Mouse (Mus musculus): Measurements from ENCODE around the gene Plekho1. TPM values are rescaled to one million over a fixed set of nuclear protein-coding genes. Genes with fewer than 3 reads are reported as not detected.
"Not testable (repeated sequence)": the region's sequence is repeated elsewhere in the genome, so short reads cannot be mapped to it uniquely, and the experiment has no call there.

Gene Plekho1
- total RNA-seq, 2 experiments from 2014 or later: 10.1 to 10.8 TPM

GRCm38 (mm10) chr3:95955318-95955717, 40.5 kb downstream of the Plekho1 start:
- ATAC-seq (replicated peaks; ENCODE audit: low FRiP score, poor library complexity, severe bottlenecking): no peak

DNA sequence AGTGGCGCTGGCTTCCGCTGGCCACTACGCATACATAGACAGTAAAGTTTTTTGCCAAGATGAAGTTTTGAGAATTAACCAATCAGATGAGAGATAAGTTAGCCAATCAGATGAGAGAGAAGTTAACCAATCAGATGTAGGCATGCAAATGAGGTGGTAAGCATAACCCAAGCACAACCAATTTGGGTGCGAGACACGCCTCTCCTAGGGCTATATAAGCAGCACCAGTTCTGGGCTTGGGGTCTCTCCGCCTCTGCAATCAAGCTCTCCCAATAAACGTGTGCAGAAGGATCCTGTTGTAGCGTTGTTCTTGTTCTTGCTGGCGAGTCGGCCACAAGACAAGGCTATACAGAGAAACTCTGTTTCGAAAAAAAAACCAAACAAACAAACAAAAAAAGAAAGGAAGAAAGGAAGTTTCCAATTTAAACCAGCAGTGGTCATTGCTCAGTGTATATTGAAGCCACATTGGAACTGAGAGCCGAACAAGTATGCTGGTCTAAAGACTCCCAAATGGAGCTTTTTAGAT, 41.1 kb downstream of the Plekho1 start:
- not testable (repeated sequence) for ATAC-seq (replicated peaks; ENCODE audit: low FRiP score, poor library complexity, severe bottlenecking)

DNA sequence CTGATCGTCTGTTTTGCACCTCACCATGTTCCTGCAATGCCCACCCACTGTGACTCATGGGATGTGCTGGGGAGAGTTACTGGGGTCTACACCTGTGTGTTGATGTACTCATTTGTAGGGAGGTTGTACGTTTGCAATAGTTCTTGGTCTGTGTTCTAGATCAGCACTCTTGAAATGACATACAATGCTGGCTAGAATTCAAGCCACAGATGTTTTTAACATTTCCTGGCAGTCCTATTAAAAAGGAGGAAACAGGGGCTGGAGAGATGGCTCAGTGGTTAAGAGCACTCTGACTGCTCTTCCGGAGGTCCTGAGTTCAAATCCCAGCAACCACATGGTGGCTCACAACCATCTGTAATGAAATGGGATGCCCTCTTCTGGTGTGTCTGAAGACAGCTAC, 42.3 kb downstream of the Plekho1 start:
- no peak for ATAC-seq (replicated peaks; ENCODE audit: low FRiP score, poor library complexity, severe bottlenecking)

DNA sequence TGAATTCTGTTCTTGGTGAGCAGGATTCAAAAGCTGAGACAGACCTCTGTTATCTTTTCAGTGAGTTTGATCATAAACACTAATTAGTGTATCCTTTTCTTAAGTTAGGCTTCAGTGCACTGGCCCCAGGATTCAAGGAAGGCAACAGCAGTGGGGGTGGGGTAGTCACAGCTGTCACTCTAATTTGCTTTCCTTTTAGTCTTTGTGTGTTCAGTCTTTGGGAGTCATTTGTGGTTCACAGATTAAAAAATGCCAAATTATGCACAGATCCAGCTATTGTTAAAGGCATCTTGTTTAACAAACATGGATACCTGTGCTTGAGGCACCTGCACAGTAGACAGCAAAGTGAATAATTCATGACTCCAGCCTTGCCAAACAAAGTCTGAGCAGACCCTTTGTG, 42.8 kb downstream of the Plekho1 start:
- ATAC-seq (replicated peaks; ENCODE audit: low FRiP score, poor library complexity, severe bottlenecking): no peak

GRCm38 (mm10) chr3:95951566-95951965, 44.2 kb downstream of the Plekho1 start:
- not testable (repeated sequence) for ATAC-seq (replicated peaks; ENCODE audit: low FRiP score, poor library complexity, severe bottlenecking)

DNA sequence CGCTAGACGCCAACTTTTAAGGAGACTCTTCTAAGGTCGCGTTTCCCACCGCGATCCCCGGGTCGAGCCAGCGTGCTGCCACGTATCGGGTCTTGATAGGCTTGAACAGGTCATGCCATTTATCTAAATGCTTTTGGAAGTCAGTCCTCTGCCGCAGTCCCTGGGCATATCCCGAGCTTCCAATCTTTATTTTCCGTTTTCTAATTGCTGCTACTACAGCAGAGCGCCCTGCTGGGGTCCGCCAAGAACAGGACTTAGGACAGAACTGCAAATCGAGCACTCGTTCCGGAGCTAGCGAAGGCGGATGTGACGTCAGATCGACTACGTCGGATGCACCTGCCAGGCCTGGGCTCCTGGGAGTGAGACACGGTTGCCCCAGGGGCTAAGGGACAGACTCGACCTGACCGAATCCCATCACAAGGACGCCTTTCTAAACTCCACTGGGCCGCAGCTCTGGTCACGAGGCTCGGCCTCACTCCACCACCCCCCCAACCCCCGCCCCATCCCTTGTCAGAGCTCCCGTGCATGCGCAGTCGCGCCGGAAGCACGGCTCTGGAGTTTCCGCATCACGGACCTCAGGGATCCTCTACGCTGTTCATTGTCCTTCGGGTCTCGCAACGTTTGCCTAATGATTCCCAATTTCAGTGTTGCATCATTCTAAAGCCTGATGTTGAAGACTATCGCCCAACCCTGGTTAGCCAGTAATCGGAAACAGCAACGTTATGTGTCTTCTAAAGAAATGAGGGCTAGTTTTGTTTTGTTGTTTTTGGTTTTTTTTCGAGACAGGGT, 44.8 kb downstream of the Plekho1 start:
- peak; percentile 95 for ATAC-seq (replicated peaks; ENCODE audit: low FRiP score, poor library complexity, severe bottlenecking)

GRCm38 (mm10) chr3:95948325-95948724, 47.5 kb downstream of the Plekho1 start:
- no peak for ATAC-seq (replicated peaks; ENCODE audit: low FRiP score, poor library complexity, severe bottlenecking)

DNA sequence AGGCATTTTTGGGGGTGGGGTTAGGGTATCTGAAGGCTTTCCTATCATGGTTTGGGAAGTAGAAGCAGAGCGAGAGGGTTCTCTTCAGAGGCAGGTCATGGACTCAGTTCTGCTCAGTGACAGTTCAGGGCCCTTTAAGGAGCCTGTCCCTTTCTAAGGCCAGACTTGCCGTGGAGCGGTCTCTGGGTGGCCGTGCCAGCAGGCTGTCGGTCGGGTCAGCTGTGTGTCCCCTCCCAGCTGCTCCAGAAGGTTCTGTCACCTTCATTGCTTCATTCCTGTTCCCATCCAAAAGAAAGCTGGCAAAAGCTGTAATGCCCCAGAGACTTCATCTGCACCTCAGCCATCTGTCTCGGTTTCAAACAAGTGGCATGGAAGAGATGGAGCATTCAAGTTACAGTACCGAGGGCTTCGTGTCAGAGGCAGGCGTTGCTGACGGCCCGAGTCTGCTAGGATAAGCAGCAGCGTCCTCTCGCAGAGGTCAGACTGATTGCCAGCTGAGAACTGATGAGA, 50.0 kb downstream of the Plekho1 start:
- no peak for ATAC-seq (replicated peaks; ENCODE audit: low FRiP score, poor library complexity, severe bottlenecking)

DNA sequence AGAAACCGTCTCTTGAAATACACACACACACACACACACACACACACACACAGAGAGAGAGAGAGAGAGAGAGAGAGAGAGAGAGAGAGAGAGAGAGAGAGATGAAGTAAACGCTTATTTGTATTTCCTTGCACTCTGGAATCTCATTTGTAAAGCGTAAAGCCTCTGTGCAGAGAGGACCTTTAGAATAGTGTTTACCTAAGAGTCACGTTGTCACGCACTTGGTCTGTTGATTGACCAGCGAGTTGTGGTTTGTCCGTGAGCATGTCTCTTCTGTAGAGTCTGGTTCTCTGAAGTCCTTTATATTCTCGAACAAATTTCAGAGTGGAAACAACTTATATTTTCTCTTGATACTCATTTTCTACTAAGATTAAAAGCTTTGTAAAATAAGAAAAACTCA, 51.1 kb downstream of the Plekho1 start:
- ATAC-seq (replicated peaks; ENCODE audit: low FRiP score, poor library complexity, severe bottlenecking): no peak

DNA sequence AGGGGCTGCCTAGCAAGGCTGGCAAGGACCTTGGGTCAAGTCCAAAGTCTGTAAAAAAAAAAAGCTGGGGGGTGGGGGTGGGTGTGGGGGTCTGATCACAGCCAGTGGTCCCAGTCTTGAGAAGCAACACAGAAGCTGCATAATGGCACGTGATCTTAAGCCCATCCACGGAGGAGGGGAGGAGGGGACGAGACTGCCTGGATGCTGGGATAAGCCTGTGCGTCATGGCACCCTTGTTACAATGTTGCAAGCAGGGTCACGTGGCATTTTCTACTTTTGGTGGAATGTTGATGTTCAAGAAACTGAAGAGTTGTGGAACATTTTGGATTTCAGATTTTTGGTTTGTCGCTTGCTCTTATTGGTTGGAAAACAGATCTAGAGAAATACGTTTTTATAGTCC, 52.6 kb downstream of the Plekho1 start:
- no peak for ATAC-seq (replicated peaks; ENCODE audit: low FRiP score, poor library complexity, severe bottlenecking)

DNA sequence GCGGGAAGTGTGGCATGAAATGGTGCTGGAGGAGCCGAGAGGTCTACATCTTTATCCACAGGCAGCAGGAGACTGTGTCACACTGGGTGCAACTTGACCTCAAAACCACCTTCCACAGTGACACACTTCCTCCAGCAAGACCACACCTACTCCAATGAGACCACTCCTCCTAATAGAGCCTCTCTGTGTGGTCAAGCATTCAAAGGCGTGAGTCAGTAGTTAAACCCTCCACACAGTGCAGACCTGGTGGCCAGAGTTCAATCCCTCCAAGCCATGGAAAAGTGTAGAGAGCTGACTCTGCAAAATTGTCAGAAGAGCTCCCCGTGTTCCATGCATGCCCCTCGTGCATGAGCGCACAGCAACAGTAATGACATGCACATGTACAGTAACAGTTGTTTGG, 53.1 kb downstream of the Plekho1 start:
- ATAC-seq (replicated peaks; ENCODE audit: low FRiP score, poor library complexity, severe bottlenecking): no peak

DNA sequence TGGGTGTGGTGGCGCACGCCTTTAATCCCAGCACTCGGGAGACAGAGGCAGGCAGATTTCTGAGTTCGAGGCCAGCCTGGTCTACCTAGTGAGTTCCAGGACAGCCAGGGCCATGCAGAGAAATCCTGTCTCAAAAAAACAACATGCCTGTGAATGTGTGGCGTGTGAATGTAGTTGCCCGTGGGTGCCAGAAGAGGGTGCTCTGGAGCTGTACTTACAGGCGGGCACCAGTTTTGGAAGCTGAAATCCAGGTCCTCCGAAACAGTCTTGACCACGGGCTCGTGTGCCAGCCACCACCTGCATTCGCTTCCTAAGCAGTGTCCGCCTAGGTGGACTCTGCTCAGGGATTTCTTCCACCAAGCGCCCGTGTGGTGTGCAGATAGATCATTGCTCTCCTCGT, 57.0 kb downstream of the Plekho1 start:
- peak; percentile 68 for ATAC-seq (replicated peaks; ENCODE audit: low FRiP score, poor library complexity, severe bottlenecking)

Other genes with a start within 250 kb of the Plekho1 start
- gene Tars2, start 235.8 kb downstream of the Plekho1 start, total RNA-seq (2015; ENCODE audit: low replicate concordance): 3.7 and 15.3 TPM in 2 replicates
- gene Tars2, start 235.8 kb downstream of the Plekho1 start, total RNA-seq (2017; ENCODE audit: low replicate concordance): 3.1 and 7.2 TPM in 2 replicates
- 26.7 and 30.7 TPM in 2 replicates for gene Rprd2, start 177.1 kb downstream of the Plekho1 start, total RNA-seq (2015; ENCODE audit: low replicate concordance)
- 12.4 and 14.9 TPM in 2 replicates for gene Rprd2, start 177.1 kb downstream of the Plekho1 start, total RNA-seq (2017; ENCODE audit: low replicate concordance)
- 6.0 and 12.5 TPM in 2 replicates for gene Prpf3, start 140.1 kb downstream of the Plekho1 start, total RNA-seq (2015; ENCODE audit: low replicate concordance)
- 14.6 and 21.2 TPM in 2 replicates for gene Prpf3, start 140.1 kb downstream of the Plekho1 start, total RNA-seq (2017; ENCODE audit: low replicate concordance)
- gene Mrps21, start 124.5 kb downstream of the Plekho1 start, total RNA-seq (2015; ENCODE audit: low replicate concordance): 35.5 and 95.7 TPM in 2 replicates
- 87.3 and 106 TPM in 2 replicates for gene Mrps21, start 124.5 kb downstream of the Plekho1 start, total RNA-seq (2017; ENCODE audit: low replicate concordance)
- not detected in 2 replicates for gene Ciart, start 113.8 kb downstream of the Plekho1 start, total RNA-seq (2015; ENCODE audit: low replicate concordance)
- gene Ciart, start 113.8 kb downstream of the Plekho1 start, total RNA-seq (2017; ENCODE audit: low replicate concordance): not detected in 2 replicates
- gene BC028528, start 104.0 kb downstream of the Plekho1 start, total RNA-seq (2015; ENCODE audit: low replicate concordance): 19.0 and 37.9 TPM in 2 replicates
- gene BC028528, start 104.0 kb downstream of the Plekho1 start, total RNA-seq (2017; ENCODE audit: low replicate concordance): 7.0 and 15.9 TPM in 2 replicates
- gene Aph1a, start 102.0 kb downstream of the Plekho1 start, total RNA-seq (2015; ENCODE audit: low replicate concordance): 8.8 and 13.1 TPM in 2 replicates
- 6.1 and 9.8 TPM in 2 replicates for gene Aph1a, start 102.0 kb downstream of the Plekho1 start, total RNA-seq (2017; ENCODE audit: low replicate concordance)
- not detected in 2 replicates for gene Car14, start 91.3 kb downstream of the Plekho1 start, total RNA-seq (2015; ENCODE audit: low replicate concordance)
- not detected in 2 replicates for gene Car14, start 91.3 kb downstream of the Plekho1 start, total RNA-seq (2017; ENCODE audit: low replicate concordance)
- 37.6 and 46.3 TPM in 2 replicates for gene Anp32e, start 66.8 kb downstream of the Plekho1 start, total RNA-seq (2015; ENCODE audit: low replicate concordance)
- 212 and 278 TPM in 2 replicates for gene Anp32e, start 66.8 kb downstream of the Plekho1 start, total RNA-seq (2017; ENCODE audit: low replicate concordance)
- 2.5 and 14.2 TPM in 2 replicates for gene Vps45, start 62.5 kb upstream of the Plekho1 start, total RNA-seq (2015; ENCODE audit: low replicate concordance)
- gene Vps45, start 62.5 kb upstream of the Plekho1 start, total RNA-seq (2017; ENCODE audit: low replicate concordance): 5.1 and 7.1 TPM in 2 replicates
- 1.0 and 2.1 TPM in 2 replicates for gene Otud7b, start 108.5 kb upstream of the Plekho1 start, total RNA-seq (2015; ENCODE audit: low replicate concordance)
- 6.1 and 12.8 TPM in 2 replicates for gene Otud7b, start 108.5 kb upstream of the Plekho1 start, total RNA-seq (2017; ENCODE audit: low replicate concordance)
- gene Mtmr11, start 166.0 kb upstream of the Plekho1 start, total RNA-seq (2015; ENCODE audit: low replicate concordance): not detected in 2 replicates
- 0.34 TPM in 1 of 2 replicates, not detected in the other for gene Mtmr11, start 166.0 kb upstream of the Plekho1 start, total RNA-seq (2017; ENCODE audit: low replicate concordance)
- gene Sf3b4, start 176.3 kb upstream of the Plekho1 start, total RNA-seq (2015; ENCODE audit: low replicate concordance): 20.9 and 24.9 TPM in 2 replicates
- 3.6 and 3.8 TPM in 2 replicates for gene Sf3b4, start 176.3 kb upstream of the Plekho1 start, total RNA-seq (2017; ENCODE audit: low replicate concordance)
- not detected in 2 replicates for gene Sv2a, start 185.2 kb upstream of the Plekho1 start, total RNA-seq (2015; ENCODE audit: low replicate concordance)
- gene Sv2a, start 185.2 kb upstream of the Plekho1 start, total RNA-seq (2017; ENCODE audit: low replicate concordance): not detected in 2 replicates
- gene Bola1, start 223.7 kb upstream of the Plekho1 start, total RNA-seq (2015; ENCODE audit: low replicate concordance): 8.8 TPM in 1 of 2 replicates, not detected in the other
- gene Bola1, start 223.7 kb upstream of the Plekho1 start, total RNA-seq (2017; ENCODE audit: low replicate concordance): 3.2 and 5.9 TPM in 2 replicates
- gene Hist2h2ab, start 223.9 kb upstream of the Plekho1 start, total RNA-seq (2015; ENCODE audit: low replicate concordance): 6.5 TPM in 1 of 2 replicates, not detected in the other
- 35.6 and 94.8 TPM in 2 replicates for gene Hist2h2ab, start 223.9 kb upstream of the Plekho1 start, total RNA-seq (2017; ENCODE audit: low replicate concordance)
- gene Hist2h2ac, start 224.9 kb upstream of the Plekho1 start, total RNA-seq (2015; ENCODE audit: low replicate concordance): 18.3 and 36.8 TPM in 2 replicates
- gene Hist2h2ac, start 224.9 kb upstream of the Plekho1 start, total RNA-seq (2017; ENCODE audit: low replicate concordance): 1,217 and 1,495 TPM in 2 replicates
- 19.2 and 22.6 TPM in 2 replicates for gene Hist2h2be, start 225.1 kb upstream of the Plekho1 start, total RNA-seq (2015; ENCODE audit: low replicate concordance)
- gene Hist2h2be, start 225.1 kb upstream of the Plekho1 start, total RNA-seq (2017; ENCODE audit: low replicate concordance): 19.5 and 32.7 TPM in 2 replicates
- gene Hist2h3c2, start 243.1 kb upstream of the Plekho1 start, total RNA-seq (2015; ENCODE audit: low replicate concordance): 139 and 198 TPM in 2 replicates
- 86.0 and 97.2 TPM in 2 replicates for gene Hist2h3c2, start 243.1 kb upstream of the Plekho1 start, total RNA-seq (2017; ENCODE audit: low replicate concordance)
- 65.5 and 89.0 TPM in 2 replicates for gene Hist2h2aa2, start 244.3 kb upstream of the Plekho1 start, total RNA-seq (2015; ENCODE audit: low replicate concordance)
- gene Hist2h2aa2, start 244.3 kb upstream of the Plekho1 start, total RNA-seq (2017; ENCODE audit: low replicate concordance): 1,562 and 3,181 TPM in 2 replicates
- not detected in 2 replicates for gene Hist2h2aa1, start 249.5 kb upstream of the Plekho1 start, total RNA-seq (2015; ENCODE audit: low replicate concordance)
- gene Hist2h2aa1, start 249.5 kb upstream of the Plekho1 start, total RNA-seq (2017; ENCODE audit: low replicate concordance): 1,803 and 3,861 TPM in 2 replicates

Measured in erythroblast, adult 5-6 weeks (primary cell).